Mouse (Mus musculus) left cerebral cortex, postnatal 25 days (tissue): ENCODE data around the gene Sez6. TPM values are rescaled to one million over a fixed set of nuclear protein-coding genes. Genes with fewer than 3 reads are reported as not detected.

Source experiments
- DNase-seq, 2 experiments: peaks; one replicate each; pipeline ENCODE4 v3.0.0; 2022; ENCODE audit warnings: low spot score in 2 of 2, mixed read lengths in 1 of 2
- intact Hi-C: fragments of 180-260 bp; cut with DNase I; formaldehyde crosslinking; loops from one replicate; pipeline ENCODE4 v1.15.1; 2025
- total RNA-seq, 2 experiments: library from RNA; stranded (reverse); gene quantifications; 2 replicates each; pipeline ENCODE4 v1.2.3; 2021

Gene Sez6
- total RNA-seq, 2 experiments from 2014 or later = 145 to 168 TPM

- no peak for DNase-seq
- intact Hi-C loops = no loop called here
Observed at GRCm38 (mm10) chr11:77934568-77935311, 4.1 kb downstream of the Sez6 start.

DNA sequence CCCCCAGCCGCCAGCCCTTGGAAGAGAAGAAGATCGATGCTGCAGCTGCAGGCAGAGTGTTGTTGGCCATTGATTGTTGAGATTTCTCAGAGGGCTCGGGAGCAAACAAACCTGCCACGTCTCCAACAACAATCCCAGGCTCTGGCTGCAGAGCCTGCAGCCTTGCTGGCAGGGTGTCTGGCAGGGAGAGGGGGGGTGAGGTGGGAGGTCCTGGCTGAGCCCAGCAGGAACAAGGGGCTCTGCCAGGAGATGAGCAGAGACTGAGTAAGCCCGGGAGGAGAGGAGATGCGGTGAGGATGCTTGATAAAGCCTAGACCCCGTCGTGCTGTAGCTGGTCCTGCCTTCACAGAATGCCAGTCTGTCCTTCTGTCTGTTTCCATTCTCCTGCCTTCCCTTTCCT lies 6.2 kb downstream of the Sez6 start:
- intact Hi-C loops = no loop called here
- no peak for DNase-seq

DNA sequence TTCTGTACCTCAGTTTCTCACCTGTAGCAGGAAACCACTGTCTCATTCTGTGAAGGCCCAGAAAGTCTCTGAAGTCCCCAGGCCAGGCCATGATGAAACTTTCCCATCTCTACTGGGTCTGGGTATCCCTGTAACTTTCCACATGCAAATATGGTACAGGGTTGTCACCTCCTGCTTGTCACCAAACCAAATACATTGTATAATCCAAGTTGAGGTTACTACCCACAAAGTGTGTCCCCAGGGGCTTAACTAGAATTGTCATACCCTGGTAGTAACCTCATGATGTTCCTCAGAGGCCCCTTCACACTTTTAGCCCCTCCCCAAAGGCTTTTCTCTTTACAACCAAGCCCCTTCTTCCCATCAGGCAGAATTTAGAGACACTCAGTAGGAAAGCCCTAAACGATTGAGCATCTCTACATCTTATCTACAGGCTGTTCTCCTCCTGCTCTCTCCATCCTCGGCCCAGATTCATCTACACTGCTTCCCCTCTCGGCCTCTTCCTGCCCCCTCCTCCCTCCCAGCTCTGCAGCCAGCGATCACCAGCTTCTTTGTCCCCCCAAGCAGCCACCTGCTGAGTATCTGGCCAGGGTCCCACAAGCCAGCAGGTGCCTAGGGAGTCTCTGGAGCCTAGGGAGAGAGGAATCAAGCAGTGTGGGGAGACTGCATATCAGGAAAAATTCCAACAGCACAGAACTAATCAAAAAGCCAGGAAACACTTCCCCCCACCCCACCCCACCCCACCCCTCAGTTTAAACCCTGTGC lies 7.2 kb downstream of the Sez6 start:
- intact Hi-C loops = no loop called here

GRCm38 (mm10) chr11:77942230-77942629 lies 11.6 kb downstream of the Sez6 start:
- intact Hi-C loops = no loop called here

More for the DNA sequence above, 7.2 kb downstream of the Sez6 start:
- no peak for DNase-seq

GRCm38 (mm10) chr11:77947860-77948259 lies 17.3 kb downstream of the Sez6 start:
- no peak for DNase-seq
- intact Hi-C loops = no loop called here

More at GRCm38 (mm10) chr11:77942230-77942629, 11.6 kb downstream of the Sez6 start:
- DNase-seq = no peak

DNA sequence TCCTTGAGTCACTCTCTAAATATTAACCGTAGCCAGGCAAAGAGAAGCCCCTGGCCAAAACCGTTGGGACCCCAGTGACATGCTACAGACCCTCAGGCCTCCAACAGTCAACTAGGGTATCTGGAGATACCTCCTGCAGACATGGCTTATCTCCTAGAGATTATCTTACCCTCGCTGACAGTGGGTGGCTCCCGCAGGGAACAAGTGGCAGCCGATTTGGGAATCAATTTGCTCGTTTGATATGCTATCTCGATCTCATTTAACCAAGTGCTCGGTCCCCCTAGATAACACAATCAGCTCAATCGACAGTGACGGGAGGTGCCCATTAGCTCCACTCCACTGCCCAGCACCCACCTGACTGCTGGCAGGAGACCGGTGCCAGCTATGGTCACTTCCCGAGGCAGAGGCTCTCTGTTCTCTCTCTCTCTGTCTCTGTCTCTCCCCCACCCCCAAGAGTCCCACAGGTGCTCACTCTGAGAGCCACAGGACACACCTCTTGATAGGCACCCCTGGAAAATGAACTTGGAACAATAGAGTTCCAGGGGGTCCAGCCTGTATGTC lies 19.6 kb downstream of the Sez6 start:
- DNase-seq = no peak
- intact Hi-C loops = loop anchor here (5.0 kb wide), 1 partner anchor 48 kb away; no protein-coding TSS in a partner anchor

- intact Hi-C loops = loop anchor here (5.0 kb wide), 1 partner anchor 49 kb away; no protein-coding TSS in a partner anchor
- DNase-seq = peak; percentile 60 to 85
Observed at GRCm38 (mm10) chr11:77950797-77951228, 20.2 kb downstream of the Sez6 start.

- intact Hi-C loops = loop anchor here (5.0 kb wide), 1 partner anchor 51 kb away; no protein-coding TSS in a partner anchor
- no peak for DNase-seq
Observed at GRCm38 (mm10) chr11:77953671-77954070, 23.1 kb downstream of the Sez6 start.

GRCm38 (mm10) chr11:77956428-77956827 lies 25.8 kb downstream of the Sez6 start:
- no peak for DNase-seq
- intact Hi-C loops = no loop called here

DNA sequence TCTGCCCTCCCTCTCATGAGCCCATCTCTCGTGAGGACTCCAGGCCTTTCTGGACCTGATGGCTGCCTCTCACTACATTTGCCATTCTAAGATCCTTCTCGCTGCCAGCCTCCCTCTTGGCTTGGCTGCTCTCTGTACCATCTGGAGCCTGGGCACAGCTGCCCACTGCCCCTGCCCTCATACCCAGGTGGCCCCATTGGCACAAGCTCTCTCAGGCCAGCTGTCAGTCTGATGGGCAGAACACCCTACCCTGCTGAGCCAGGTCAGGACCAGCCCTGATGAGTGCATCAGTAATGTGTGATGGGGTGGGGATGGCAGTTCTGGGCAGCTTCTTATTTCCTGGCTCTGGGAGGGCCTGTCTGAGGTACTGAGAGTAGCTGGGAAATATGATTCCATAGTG lies 27.7 kb downstream of the Sez6 start:
- no peak for DNase-seq
- intact Hi-C loops = no loop called here

DNA sequence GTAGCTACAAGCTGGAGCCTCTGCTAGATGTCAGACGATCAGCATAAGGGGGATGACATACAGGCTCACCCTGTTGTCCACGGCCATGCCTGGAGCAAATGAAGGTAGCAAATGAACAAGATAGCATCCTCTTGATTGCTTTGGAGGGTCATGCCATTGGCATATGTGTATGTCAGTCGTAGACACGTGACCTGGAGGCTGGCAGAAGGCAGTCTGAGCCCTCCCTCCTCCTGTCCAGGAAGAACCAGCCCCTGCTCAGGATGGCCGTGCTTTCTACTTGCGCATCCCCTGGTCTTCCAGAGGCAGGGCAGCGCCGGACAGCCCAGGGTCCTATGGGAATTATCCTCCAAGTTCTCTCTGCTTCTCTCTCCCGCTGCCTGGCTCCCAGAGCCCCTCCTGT lies 28.3 kb downstream of the Sez6 start:
- intact Hi-C loops = no loop called here
- DNase-seq = no peak

GRCm38 (mm10) chr11:77960199-77960598 lies 29.6 kb downstream of the Sez6 start:
- intact Hi-C loops = no loop called here

GRCm38 (mm10) chr11:77960898-77961297 lies 30.3 kb downstream of the Sez6 start:
- intact Hi-C loops = no loop called here
- no peak for DNase-seq

More at GRCm38 (mm10) chr11:77960199-77960598, 29.6 kb downstream of the Sez6 start:
- peak; percentile 73 to 88 for DNase-seq

GRCm38 (mm10) chr11:77962946-77963345 lies 32.3 kb downstream of the Sez6 start:
- intact Hi-C loops = no loop called here
- DNase-seq = no peak

DNA sequence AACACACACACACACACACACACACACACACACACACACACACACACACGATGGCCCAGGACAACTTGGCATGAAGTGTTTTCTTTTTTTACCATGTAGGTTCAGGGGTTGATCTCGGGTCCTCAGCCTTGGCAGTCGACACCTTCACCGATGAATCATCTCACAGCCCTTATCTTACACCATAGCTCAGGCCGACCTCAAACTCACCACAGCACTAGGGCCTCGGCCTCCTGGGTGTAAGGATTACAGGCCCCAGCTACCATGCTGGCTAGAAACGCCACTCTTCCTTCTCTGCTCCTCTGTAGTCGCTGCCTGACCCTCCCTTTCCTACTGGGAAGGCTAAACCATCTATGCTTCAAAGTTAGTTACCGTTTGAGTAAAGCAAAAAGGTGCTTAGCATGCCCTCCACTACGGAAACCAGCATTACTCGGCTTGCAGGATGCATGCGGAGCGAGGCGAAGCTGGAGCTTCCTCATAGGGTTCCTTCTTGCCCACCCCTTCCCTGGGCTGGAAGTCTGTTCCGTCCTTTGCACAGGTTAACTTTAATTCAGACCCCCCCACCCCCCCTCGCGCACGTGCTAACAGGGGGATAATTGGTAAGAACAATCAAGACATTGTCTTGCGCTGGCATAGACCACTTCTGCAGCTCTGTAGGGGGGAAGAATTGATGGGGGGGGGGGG lies 34.0 kb downstream of the Sez6 start:
- intact Hi-C loops = no loop called here
- DNase-seq = no peak

GRCm38 (mm10) chr11:77965101-77966036 lies 34.8 kb downstream of the Sez6 start:
- intact Hi-C loops = no loop called here
- DNase-seq = peak; percentile 85 to 95

GRCm38 (mm10) chr11:77966037-77966391 lies 35.4 kb downstream of the Sez6 start:
- DNase-seq = no peak
- intact Hi-C loops = no loop called here

GRCm38 (mm10) chr11:77967114-77967513 lies 36.5 kb downstream of the Sez6 start:
- DNase-seq = peak; percentile 80 to 86
- intact Hi-C loops = loop anchor here (1.0 kb wide), 1 partner anchor 140 kb away; no protein-coding TSS in a partner anchor

DNA sequence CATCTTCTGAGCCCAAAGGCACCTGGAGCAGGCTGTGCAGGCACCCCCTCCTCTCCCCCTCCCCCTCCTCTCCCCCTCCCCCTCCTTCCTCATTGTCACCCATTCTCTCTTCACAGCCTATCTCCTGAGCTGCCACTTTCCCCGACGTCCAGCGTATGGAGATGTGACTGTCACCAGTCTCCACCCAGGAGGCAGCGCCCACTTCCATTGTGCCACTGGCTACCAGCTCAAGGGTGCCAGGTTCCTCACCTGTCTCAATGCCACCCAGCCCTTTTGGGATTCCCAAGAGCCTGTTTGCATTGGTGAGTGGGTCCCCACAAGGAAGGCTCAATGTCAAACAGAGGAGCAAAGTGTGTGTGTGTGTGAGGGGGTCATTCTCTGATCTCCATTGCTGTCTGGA lies 38.2 kb downstream of the Sez6 start:
- intact Hi-C loops = no loop called here
- no peak for DNase-seq
